Mouse (Mus musculus) liver, embryonic 11.5 days (tissue): ENCODE data around the gene Tnnt1. TPM values are rescaled to one million over a fixed set of nuclear protein-coding genes. Genes with fewer than 3 reads are reported as not detected.

Experiments used
- ATAC-seq: fragments of 200-750 bp; cut with Nextera tagmentation; replicated peaks from 2 replicates; pipeline ENCODE4 v1.8.0; 2017; ENCODE audit warnings: moderate number of reproducible peaks, mild to moderate bottlenecking, moderate TSS enrichment, moderate library complexity; ENCODE audit not compliant: low FRiP score
- DNase-seq: peaks from one replicate; pipeline ENCODE4 v3.0.0-alpha.2; 2017; ENCODE audit warnings: low spot score
- H3K27ac ChIP-seq: fragments of 300-500 bp; sonication (generic); 2 replicates; pipeline ENCODE4 v1.5.1; 2014; ENCODE audit warnings: mild to moderate bottlenecking, low read depth, low read length, control low read depth
- H3K27me3 ChIP-seq: fragments of 300-500 bp; sonication (generic); replicated peaks from 2 replicates; pipeline ENCODE4 v1.6.1; 2014; ENCODE audit warnings: low read length, mixed read lengths; ENCODE audit not compliant: control insufficient read depth, insufficient read depth
- H3K36me3 ChIP-seq: fragments of 300-500 bp; sonication (generic); 2 replicates; pipeline ENCODE4 v1.6.1; 2014; ENCODE audit warnings: mild to moderate bottlenecking, low read length, moderate library complexity, mixed read lengths; ENCODE audit not compliant: control insufficient read depth, insufficient read depth
- H3K4me1 ChIP-seq: fragments of 300-500 bp; sonication (generic); replicated peaks from 2 replicates; pipeline ENCODE4 v1.6.1; 2014; ENCODE audit warnings: low read length, mixed read lengths; ENCODE audit not compliant: control insufficient read depth, insufficient read depth
- H3K4me2 ChIP-seq: fragments of 300-500 bp; sonication (generic); 2 replicates; pipeline ENCODE4 v1.6.1; 2014; ENCODE audit warnings: mild to moderate bottlenecking, control low read depth, moderate library complexity
- H3K4me3 ChIP-seq: fragments of 300-500 bp; sonication (generic); 2 replicates; pipeline ENCODE4 v1.5.1; 2014; ENCODE audit warnings: low read depth, low read length, control low read depth
- H3K9ac ChIP-seq: fragments of 300-500 bp; sonication (generic); 2 replicates; pipeline ENCODE4 v1.6.1; 2014; ENCODE audit warnings: low read depth, low read length, control low read depth
- H3K9me3 ChIP-seq: fragments of 300-500 bp; sonication (generic); 2 replicates; pipeline ENCODE4 v1.6.1; 2016; ENCODE audit warnings: low read length, inconsistent platforms, mixed read lengths; ENCODE audit not compliant: control insufficient read depth
- WGBS: fragments of 180-500 bp; shearing (Covaris S2); extraction: QIAGEN DNeasy Blood & Tissue Kit; methylation state at CpG from one replicate; pipeline ENCODE4 v1.1.7; 2014; 5-methylcytosine and 5-hydroxymethylcytosine counted together
- polyA plus RNA-seq: library from polyadenylated mRNA; unstranded; fragments of >200 nt; fragmentation: Nextera tagmentation; extraction: Ambion mirVana; gene quantifications from 2 replicates; pipeline ENCODE4 v1.2.1, GENCODE M21; 2014

The Tnnt1 gene
- polyA plus RNA-seq, 1 experiment from 2014 or later = 27.7 TPM

GRCm38 (mm10) chr7:4471179-4471555 is 45.0 kb downstream of the Tnnt1 start:
- H3K9me3 ChIP-seq = no peaks in the 10 kb centered on the region
- 2% methylated on average over 24 of the region's 24 CpGs for WGBS
- peak overlapping the region; percentile 40 for H3K4me3 ChIP-seq
- peak overlapping the region; percentile 76 for H3K4me2 ChIP-seq
- H3K4me1 ChIP-seq = peaks cover 6% of the 10 kb centered on the region
- peak; percentile 70 for ATAC-seq
- H3K27me3 ChIP-seq = peaks cover 59% of the 10 kb centered on the region
- no peak overlapping the region for H3K27ac ChIP-seq
- H3K36me3 ChIP-seq = no peaks in the 10 kb centered on the region
- H3K9ac ChIP-seq = no peak overlapping the region
- DNase-seq = peak; percentile 74

GRCm38 (mm10) chr7:4470275-4471178 is 45.7 kb downstream of the Tnnt1 start:
- Histone ChIP-seq H3K9me3 (no peaks in the 10 kb centered on the region), H3K27me3 (peaks cover 56% of the 10 kb centered on the region), H3K9ac (no peak overlapping the region), H3K36me3 (no peaks in the 10 kb centered on the region), H3K4me1 (peaks cover 6% of the 10 kb centered on the region), H3K4me3 (peak overlapping the region; percentile 40), H3K4me2 (peak overlapping the region; percentile 76), H3K27ac (no peak overlapping the region)
- DNase-seq = peak; percentile 66
- peak; percentile 53 for ATAC-seq
- 2% methylated on average over 35 of the region's 35 CpGs for WGBS

- Histone ChIP-seq H3K4me1 (peaks cover 6% of the 10 kb centered on the region), H3K9me3 (no peaks in the 10 kb centered on the region), H3K9ac (no peak overlapping the region), H3K4me2 (no peak overlapping the region), H3K4me3 (no peak overlapping the region), H3K36me3 (no peaks in the 10 kb centered on the region), H3K27me3 (peaks cover 32% of the 10 kb centered on the region), H3K27ac (no peak overlapping the region)
- ATAC-seq = no peak
- WGBS = 71% methylated on average over 3 of the region's 3 CpGs
- DNase-seq = no peak
Observed at GRCm38 (mm10) chr7:4467801-4468200, 48.4 kb downstream of the Tnnt1 start.

GRCm38 (mm10) chr7:4464194-4464824 is 51.9 kb downstream of the Tnnt1 start:
- WGBS = 8% methylated on average over 11 of the region's 12 CpGs
- no peak overlapping the region for H3K9ac ChIP-seq
- no peaks in the 10 kb centered on the region for H3K36me3 ChIP-seq
- no peaks in the 10 kb centered on the region for H3K27me3 ChIP-seq
- H3K4me3 ChIP-seq = no peak overlapping the region
- DNase-seq (no peak), ATAC-seq (no peak)
- no peaks in the 10 kb centered on the region for H3K9me3 ChIP-seq
- no peak overlapping the region for H3K4me2 ChIP-seq
- H3K4me1 ChIP-seq = no peaks in the 10 kb centered on the region; the same call in 1 of the 2 replicates
- no peak overlapping the region; the same call in 1 of the 2 replicates for H3K27ac ChIP-seq

- Histone ChIP-seq H3K9me3 (no peaks in the 10 kb centered on the region), H3K27me3 (no peaks in the 10 kb centered on the region), H3K9ac (peak within 1 kb of the TSS; percentile 46), H3K4me3 (peak within 1 kb of the TSS; percentile 39), H3K4me1 (no peaks in the 10 kb centered on the region; the same call in 1 of the 2 replicates), H3K36me3 (no peaks in the 10 kb centered on the region), H3K4me2 (peak within 1 kb of the TSS; percentile 49), H3K27ac (no peak within 1 kb of the TSS)
- 51% methylated on average over 13 of the region's 16 CpGs for WGBS
- ATAC-seq = peak; percentile 67
- no peak for DNase-seq
Observed at GRCm38 (mm10) chr7:4460576-4461434, 55.4 kb downstream of the Tnnt1 start, which contains the start of gene Eps8l1. Gene Eps8l1, plus strand, starts transcription at chr7:4460674.

Other genes starting within 250 kb of the Tnnt1 start
- gene Ncr1, start 178.7 kb downstream of the Tnnt1 start, polyA plus RNA-seq = not detected in 2 replicates
- gene Gp6, start 118.6 kb downstream of the Tnnt1 start, polyA plus RNA-seq = 5.1 and 5.7 TPM in 2 replicates
- 17.4 and 18.2 TPM in 2 replicates for gene Rdh13, start 70.7 kb downstream of the Tnnt1 start, polyA plus RNA-seq
- gene Eps8l1, start 55.7 kb downstream of the Tnnt1 start, polyA plus RNA-seq = 2.0 and 2.6 TPM in 2 replicates
- 46.2 and 48.0 TPM in 2 replicates for gene Ppp1r12c, start 14.7 kb downstream of the Tnnt1 start, polyA plus RNA-seq
- 8.9 and 17.0 TPM in 2 replicates for gene Tnni3, start 7.8 kb upstream of the Tnnt1 start, polyA plus RNA-seq
- 0.22 and 0.45 TPM in 2 replicates for gene Dnaaf3, start 16.1 kb upstream of the Tnnt1 start, polyA plus RNA-seq
- 0.73 and 1.2 TPM in 2 replicates for gene Syt5, start 31.2 kb upstream of the Tnnt1 start, polyA plus RNA-seq
- gene Ptprh, start 87.7 kb upstream of the Tnnt1 start, polyA plus RNA-seq = not detected in 2 replicates
- gene Tmem86b, start 115.0 kb upstream of the Tnnt1 start, polyA plus RNA-seq = 12.9 and 18.0 TPM in 2 replicates
- 5.6 and 6.6 TPM in 2 replicates for gene Ppp6r1, start 142.6 kb upstream of the Tnnt1 start, polyA plus RNA-seq
- 132 and 137 TPM in 2 replicates for gene Hspbp1, start 168.7 kb upstream of the Tnnt1 start, polyA plus RNA-seq
- gene Brsk1, start 174.2 kb upstream of the Tnnt1 start, polyA plus RNA-seq = 0.66 and 1.0 TPM in 2 replicates
- gene Tmem150b, start 208.9 kb upstream of the Tnnt1 start, polyA plus RNA-seq = 0.16 TPM in 1 of 2 replicates, not detected in the other
- gene Kmt5c, start 223.7 kb upstream of the Tnnt1 start, polyA plus RNA-seq = 88.8 and 97.1 TPM in 2 replicates
- gene Cox6b2, start 236.7 kb upstream of the Tnnt1 start, polyA plus RNA-seq = 111 and 116 TPM in 2 replicates